Mouse (Mus musculus): ENCODE results near the gene Lbx1. TPM values are rescaled to one million over a fixed set of nuclear protein-coding genes. Genes with fewer than 3 reads are reported as not detected.

The Lbx1 gene
- total and polyA plus RNA-seq, 3 experiments: not detected

GRCm38 (mm10) chr19:45235331-45235741 lies 276 bp downstream of the Lbx1 start:
- H3K79me2 ChIP-seq (replicated peaks; ENCODE audit: control insufficient read depth, extremely low read depth, insufficient read depth, poor library complexity, severe bottlenecking): no peaks in the 10 kb centered on the region
- dilution Hi-C loops (cut with MboI; ENCODE audit: extremely low pct_ligation_motif_present, extremely low pct_unique_long_range_greater_than_20kb, low sequenced_read_pairs) (no loop called here), in situ Hi-C loops (cut with MboI; ENCODE audit: low pct_ligation_motif_present, low pct_unique_long_range_greater_than_20kb, low sequenced_read_pairs) (no loop called here)
- peaks cover 28% of the 10 kb centered on the region for H3K27me3 ChIP-seq (replicated peaks)
- no peak overlapping the region for H3K4me2 ChIP-seq (ENCODE audit: insufficient read depth, low read depth, poor library complexity, severe bottlenecking)
- no peaks in the 10 kb centered on the region for H3K36me3 ChIP-seq (replicated peaks in 1 of 2; ENCODE audit: control insufficient read depth in 1 of 2, insufficient read depth in 1 of 2, low read length in 1 of 2)
- no peak for DNase-seq (ENCODE audit: extremely low read depth)
- no peak overlapping the region for H3K4me3 ChIP-seq (replicated peaks in 1 of 3; ENCODE audit: low read depth in 2 of 3, low read length in 2 of 3, poor library complexity in 1 of 3)
- no peak overlapping the region for H3K27ac ChIP-seq (ENCODE audit: insufficient read depth, low read depth)
- H3K9me3 ChIP-seq (replicated peaks; ENCODE audit: low read length): peaks cover 51% of the 10 kb centered on the region
- TF ChIP-seq RCOR1 (conservative IDR thresholded peaks at IDR 0.05; ENCODE audit: low read depth, low read length) (no peak), ZKSCAN1 (IDR thresholded peaks at IDR 0.05; ENCODE audit: borderline replicate concordance, low read depth, low read length) (no peak), JUN (IDR thresholded peaks at IDR 0.05; ENCODE audit: insufficient read depth, low read depth, low read length) (no peak), E2F4 (IDR thresholded peaks at IDR 0.05; ENCODE audit: insufficient replicate concordance, low read depth, low read length) (no peak), POLR2A (IDR thresholded peaks at IDR 0.05; ENCODE audit: low read depth, low read length) (no peak), CHD1 (IDR thresholded peaks at IDR 0.05; ENCODE audit: low read depth, low read length) (no peak), MAZ (IDR thresholded peaks at IDR 0.05; ENCODE audit: low read depth, low read length) (no peak), NRF1 (IDR thresholded peaks at IDR 0.05; ENCODE audit: low read depth, low read length) (no peak), UBTF (IDR thresholded peaks at IDR 0.05; ENCODE audit: low read depth, low read length) (no peak), ZNF384 (IDR thresholded peaks at IDR 0.05; ENCODE audit: low read depth, low read length) (no peak), USF1 (IDR thresholded peaks at IDR 0.05; ENCODE audit: low read depth, low read length) (no peak), TCF12 (IDR thresholded peaks at IDR 0.05; ENCODE audit: low read depth, low read length) (no peak)
- H3K4me1 ChIP-seq (ENCODE audit: control insufficient read depth in 1 of 2, insufficient read depth in 2 of 2): no peaks in the 10 kb centered on the region
- H3K9ac ChIP-seq (ENCODE audit: insufficient read depth, low read depth): no peak overlapping the region

- no peaks in the 10 kb centered on the region for H3K36me3 ChIP-seq (replicated peaks in 1 of 2; ENCODE audit: control insufficient read depth in 1 of 2, insufficient read depth in 1 of 2, low read length in 1 of 2)
- dilution Hi-C loops (cut with MboI; ENCODE audit: extremely low pct_ligation_motif_present, extremely low pct_unique_long_range_greater_than_20kb, low sequenced_read_pairs) (no loop called here), in situ Hi-C loops (cut with MboI; ENCODE audit: low pct_ligation_motif_present, low pct_unique_long_range_greater_than_20kb, low sequenced_read_pairs) (no loop called here)
- no peaks in the 10 kb centered on the region for H3K79me2 ChIP-seq (replicated peaks; ENCODE audit: control insufficient read depth, extremely low read depth, insufficient read depth, poor library complexity, severe bottlenecking)
- TF ChIP-seq JUN (IDR thresholded peaks at IDR 0.05; ENCODE audit: insufficient read depth, low read depth, low read length) (no peak), HCFC1 (IDR thresholded peaks at IDR 0.05; ENCODE audit: low read depth, low read length) (no peak), CTCF (conservative IDR thresholded peaks at IDR 0.05 in 1 of 2, IDR thresholded peaks at IDR 0.05 in 1 of 2; ENCODE audit: low read depth in 2 of 2, low read length in 2 of 2) (no peak), KAT2A (IDR thresholded peaks at IDR 0.05; ENCODE audit: insufficient replicate concordance, low read length) (no peak), MAX (IDR thresholded peaks at IDR 0.05; ENCODE audit: low read length) (no peak)
- no peaks in the 10 kb centered on the region for H3K4me1 ChIP-seq (ENCODE audit: control insufficient read depth in 1 of 2, insufficient read depth in 2 of 2)
- peaks cover 57% of the 10 kb centered on the region for H3K9me3 ChIP-seq (replicated peaks; ENCODE audit: low read length)
- no peak overlapping the region for H3K4me3 ChIP-seq (replicated peaks in 1 of 3; ENCODE audit: low read depth in 2 of 3, low read length in 2 of 3, poor library complexity in 1 of 3)
- DNase-seq (ENCODE audit: extremely low read depth): no peak
- no peak overlapping the region for H3K9ac ChIP-seq (ENCODE audit: insufficient read depth, low read depth)
- peaks cover 25% of the 10 kb centered on the region for H3K27me3 ChIP-seq (replicated peaks)
- H3K27ac ChIP-seq (ENCODE audit: insufficient read depth, low read depth): no peak overlapping the region
- H3K4me2 ChIP-seq (ENCODE audit: insufficient read depth, low read depth, poor library complexity, severe bottlenecking): no peak overlapping the region
These were observed 811 bp downstream of the Lbx1 start for GRCm38 (mm10) chr19:45234771-45235231.

All from CH12.LX (cell line).